Mouse (Mus musculus): ENCODE measurements around the gene Zcwpw1. TPM values are rescaled to one million over a fixed set of nuclear protein-coding genes. Genes with fewer than 3 reads are reported as not detected.

Zcwpw1 gene
- 0.81 TPM for polyA plus RNA-seq (2014; fragmentation: Illumina TruSeq; extraction: RNeasy Lipid Tissue Mini Kit (QIAGEN cat#74804); ENCODE audit: low read depth, low replicate concordance)

DNA sequence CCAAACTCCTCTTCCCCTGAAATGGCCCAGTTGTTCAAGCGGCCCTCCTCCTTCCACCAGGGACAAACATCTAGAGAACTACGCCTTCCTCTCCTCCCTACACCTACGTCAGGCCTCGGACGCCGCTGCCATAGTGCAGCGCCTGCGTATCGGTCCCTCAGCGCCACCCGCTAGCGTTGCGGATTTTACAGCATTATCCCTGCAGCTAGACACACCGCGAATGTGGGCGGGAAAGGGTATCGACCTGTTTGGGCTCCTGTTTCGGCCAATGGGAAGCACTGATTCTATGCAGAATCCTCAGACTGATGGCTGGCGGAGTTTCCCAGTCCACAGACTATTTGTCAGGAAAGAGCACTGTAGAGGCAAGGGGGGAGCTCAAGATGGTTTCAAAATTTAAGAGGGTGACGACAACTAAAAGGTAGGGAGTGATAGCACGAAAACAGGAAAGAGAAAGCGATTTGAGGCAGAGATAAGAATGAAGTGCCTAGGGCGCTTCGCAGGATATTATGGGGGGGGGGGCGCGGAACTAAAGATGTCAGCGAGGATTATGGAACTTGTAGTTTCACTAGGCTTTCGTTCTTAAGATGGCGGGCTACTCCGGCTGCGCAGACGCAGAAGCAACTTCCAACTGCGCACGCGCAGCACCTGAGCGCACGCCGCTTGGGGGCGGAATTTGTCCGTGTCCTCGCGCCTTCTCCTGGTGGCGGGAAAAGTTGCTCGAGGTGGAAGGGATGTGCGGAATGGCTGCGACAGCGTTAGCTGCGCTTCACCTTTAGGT, at the start of gene Zcwpw1, which contains the start of gene Mepce:
Gene Zcwpw1, plus strand, starts transcription at position 648 of the 778 bp plus-strand sequence.
Gene Mepce, minus strand, starts transcription at position 505 of the 778 bp plus-strand sequence.

GRCm38 (mm10) chr5:137741023-137741931, 46.3 kb upstream of the Zcwpw1 start, which contains the start of gene Nyap1:
Nyap1 (minus strand) TSS chr5:137741607.

DNA sequence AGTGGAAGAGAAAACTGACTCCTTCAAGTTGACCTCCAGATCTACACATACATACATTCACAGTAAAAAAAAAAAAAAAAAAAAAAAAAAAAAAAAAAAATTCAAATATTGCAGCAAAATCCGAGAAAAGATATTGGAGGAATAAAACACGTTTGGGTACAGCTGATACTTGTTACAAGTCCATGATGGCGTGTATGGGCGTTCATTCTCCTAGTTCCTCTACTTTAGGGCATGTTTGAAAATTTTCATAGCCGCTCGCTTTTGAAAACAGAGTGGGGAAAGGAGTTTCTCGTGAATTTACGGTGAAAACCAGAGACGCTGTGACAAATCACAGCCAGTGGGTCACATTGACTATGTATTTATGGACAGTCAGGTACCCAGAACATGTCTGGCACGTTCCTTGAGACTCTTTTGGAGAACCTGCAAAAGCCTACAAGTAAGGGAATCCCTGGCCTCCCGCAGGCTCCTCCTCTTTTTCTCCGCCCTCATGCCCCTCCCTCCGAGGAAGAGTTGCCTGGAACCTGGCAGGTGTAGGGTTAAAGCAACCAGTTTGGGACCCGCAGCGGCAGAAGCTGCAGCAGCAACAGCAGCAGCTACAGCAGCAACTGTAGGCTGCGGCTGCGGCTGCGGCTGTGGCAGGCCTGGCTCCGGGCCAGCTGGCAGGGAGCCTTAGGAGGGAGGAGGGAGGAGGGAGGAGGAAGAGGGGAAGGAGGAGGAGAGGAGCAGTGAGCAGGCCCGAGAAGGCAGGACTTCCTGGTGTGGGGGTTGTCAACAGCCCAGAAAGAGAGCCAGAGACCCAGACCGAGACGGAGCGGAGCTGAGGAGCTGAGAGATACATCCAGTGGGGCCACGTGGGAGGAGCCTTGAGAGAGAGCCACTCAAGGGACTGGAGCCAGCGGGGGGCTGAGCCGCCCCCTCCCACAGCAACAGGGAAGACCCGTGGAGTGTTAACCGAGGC, 42.1 kb upstream of the Zcwpw1 start, which contains the start of gene Tsc22d4:
Gene Tsc22d4, plus strand, starts transcription at position 517 of the 958 bp plus-strand sequence.

GRCm38 (mm10) chr5:137778635-137779034, 9.0 kb upstream of the Zcwpw1 start, which contains the start of gene Ppp1r35:
Ppp1r35 (plus strand) TSS chr5:137778849.

DNA sequence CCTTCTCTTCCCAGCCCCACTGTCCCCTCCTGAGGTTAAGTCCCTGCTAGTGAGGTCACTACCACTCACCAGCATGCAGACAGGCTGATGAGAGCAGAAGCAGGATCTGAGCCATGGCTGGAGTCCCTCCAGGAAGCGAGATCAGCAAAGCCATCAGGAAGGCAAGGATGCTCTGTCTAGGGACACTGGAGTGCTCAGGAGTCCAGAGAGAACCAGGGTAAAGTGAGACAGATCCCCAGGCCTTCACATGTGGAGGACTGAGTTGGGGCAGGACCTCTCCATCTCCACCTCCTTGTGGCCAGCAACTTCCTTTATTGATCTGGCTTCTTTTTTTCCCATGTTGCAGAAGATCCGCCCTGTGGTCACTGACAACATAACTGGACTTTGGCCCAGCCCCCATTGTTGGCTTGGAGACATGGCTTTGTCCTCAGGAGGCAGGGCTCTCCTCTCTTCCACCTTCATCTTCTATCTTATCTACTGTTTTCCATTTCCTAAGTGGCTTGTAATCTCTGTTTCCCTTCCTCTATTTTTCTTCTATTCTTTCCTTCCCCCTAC, 48.4 kb downstream of the Zcwpw1 start, which contains the start of gene Pilra:
Gene Pilra, minus strand, starts transcription at position 316 of the 555 bp plus-strand sequence.

DNA sequence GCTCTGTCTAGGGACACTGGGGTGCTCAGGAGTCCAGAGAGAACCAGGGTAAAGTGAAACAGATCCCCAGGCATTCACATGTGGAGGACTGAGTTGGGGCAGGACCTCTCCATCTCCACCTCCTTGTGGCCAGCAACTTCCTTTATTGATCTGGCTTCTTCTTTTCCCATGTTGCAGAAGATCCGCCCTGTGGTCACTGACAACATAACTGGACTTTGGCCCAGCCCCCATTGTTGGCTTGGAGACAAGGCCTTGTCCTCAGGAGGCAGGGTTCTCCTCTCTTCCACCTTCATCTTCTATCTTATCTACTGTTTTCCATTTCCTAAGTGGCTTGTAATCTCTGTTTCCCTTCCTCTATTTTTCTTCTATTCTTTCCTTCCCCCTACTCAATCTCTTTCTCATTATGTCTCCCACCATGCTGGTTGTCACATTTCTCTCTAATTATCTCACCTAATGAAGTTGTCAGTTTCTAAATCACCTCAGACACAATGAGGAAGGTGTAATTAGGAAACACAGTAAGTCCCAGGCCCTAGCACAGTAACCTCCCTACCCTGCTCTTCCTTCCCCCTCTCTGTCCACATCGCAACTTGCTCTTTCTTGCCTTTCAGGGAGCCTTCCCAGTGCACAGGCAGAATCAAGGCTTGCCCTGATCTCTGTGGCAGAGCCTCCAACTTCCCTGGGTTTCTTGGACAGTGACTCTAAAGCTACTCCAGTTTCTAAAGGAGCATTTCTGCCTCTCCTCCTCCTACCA, 70.5 kb downstream of the Zcwpw1 start, which contains the start of gene Pilrb1:
Gene Pilrb1, minus strand, starts transcription at position 147 of the 751 bp plus-strand sequence.

DNA sequence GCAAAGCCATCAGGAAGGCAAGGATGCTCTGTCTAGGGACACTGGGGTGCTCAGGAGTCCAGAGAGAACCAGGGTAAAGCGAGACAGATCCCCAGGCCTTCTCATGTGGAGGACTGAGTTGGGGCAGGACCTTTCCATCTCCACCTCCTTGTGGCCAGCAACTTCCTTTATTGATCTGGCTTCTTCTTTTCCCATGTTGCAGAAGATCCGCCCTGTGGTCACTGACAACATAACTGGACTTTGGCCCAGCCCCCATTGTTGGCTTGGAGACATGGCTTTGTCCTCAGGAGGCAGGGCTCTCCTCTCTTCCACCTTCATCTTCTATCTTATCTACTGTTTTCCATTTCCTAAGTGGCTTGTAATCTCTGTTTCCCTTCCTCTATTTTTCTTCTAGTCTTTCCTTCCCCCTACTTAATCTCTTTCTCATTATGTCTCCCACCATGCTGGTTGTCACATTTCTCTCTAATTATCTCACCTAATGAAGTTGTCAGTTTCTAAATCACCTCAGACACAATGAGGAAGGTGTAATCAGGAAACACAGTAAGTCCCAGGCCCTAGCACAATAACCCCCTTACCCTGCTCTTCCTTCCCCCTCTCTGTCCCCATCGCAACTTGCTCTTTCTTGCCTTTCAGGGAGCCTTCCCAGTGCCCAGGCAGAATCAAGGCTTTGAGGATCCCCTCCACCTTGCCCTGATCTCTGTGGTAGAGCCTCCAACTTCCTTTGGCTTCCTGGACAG, 84.2 kb downstream of the Zcwpw1 start, which contains the start of gene Pilrb2:
Gene Pilrb2, minus strand, starts transcription at position 172 of the 737 bp plus-strand sequence.

Other genes starting within 250 kb of the Zcwpw1 start
- gene Actl6b, start 234.3 kb upstream of the Zcwpw1 start, polyA plus RNA-seq (2014; fragmentation: Illumina TruSeq; extraction: RNeasy Lipid Tissue Mini Kit (QIAGEN cat#74804); ENCODE audit: low read depth, low replicate concordance), result not detected
- gene Tfr2, start 218.0 kb upstream of the Zcwpw1 start, polyA plus RNA-seq (2014; fragmentation: Illumina TruSeq; extraction: RNeasy Lipid Tissue Mini Kit (QIAGEN cat#74804); ENCODE audit: low read depth, low replicate concordance), result not detected
- gene Mospd3, start 186.7 kb upstream of the Zcwpw1 start, polyA plus RNA-seq (2014; fragmentation: Illumina TruSeq; extraction: RNeasy Lipid Tissue Mini Kit (QIAGEN cat#74804); ENCODE audit: low read depth, low replicate concordance), result 11.4 TPM
- 74.5 TPM for gene Pcolce, start 174.0 kb upstream of the Zcwpw1 start, polyA plus RNA-seq (2014; fragmentation: Illumina TruSeq; extraction: RNeasy Lipid Tissue Mini Kit (QIAGEN cat#74804); ENCODE audit: low read depth, low replicate concordance)
- gene Fbxo24, start 158.8 kb upstream of the Zcwpw1 start, polyA plus RNA-seq (2014; fragmentation: Illumina TruSeq; extraction: RNeasy Lipid Tissue Mini Kit (QIAGEN cat#74804); ENCODE audit: low read depth, low replicate concordance), result 0.21 TPM
- 12.7 TPM for gene Lrch4, start 158.7 kb upstream of the Zcwpw1 start, polyA plus RNA-seq (2014; fragmentation: Illumina TruSeq; extraction: RNeasy Lipid Tissue Mini Kit (QIAGEN cat#74804); ENCODE audit: low read depth, low replicate concordance)
- 10.8 TPM for gene Gm20605, start 158.6 kb upstream of the Zcwpw1 start, polyA plus RNA-seq (2014; fragmentation: Illumina TruSeq; extraction: RNeasy Lipid Tissue Mini Kit (QIAGEN cat#74804); ENCODE audit: low read depth, low replicate concordance)
- gene Sap25, start 146.5 kb upstream of the Zcwpw1 start, polyA plus RNA-seq (2014; fragmentation: Illumina TruSeq; extraction: RNeasy Lipid Tissue Mini Kit (QIAGEN cat#74804); ENCODE audit: low read depth, low replicate concordance), result 10.5 TPM
- 0.99 TPM for gene Irs3, start 142.1 kb upstream of the Zcwpw1 start, polyA plus RNA-seq (2014; fragmentation: Illumina TruSeq; extraction: RNeasy Lipid Tissue Mini Kit (QIAGEN cat#74804); ENCODE audit: low read depth, low replicate concordance)
- 10.5 TPM for gene Agfg2, start 103.1 kb upstream of the Zcwpw1 start, polyA plus RNA-seq (2014; fragmentation: Illumina TruSeq; extraction: RNeasy Lipid Tissue Mini Kit (QIAGEN cat#74804); ENCODE audit: low read depth, low replicate concordance)
- 1.2 TPM for gene Nyap1, start 46.2 kb upstream of the Zcwpw1 start, polyA plus RNA-seq (2014; fragmentation: Illumina TruSeq; extraction: RNeasy Lipid Tissue Mini Kit (QIAGEN cat#74804); ENCODE audit: low read depth, low replicate concordance)
- 177 TPM for gene Tsc22d4, start 42.1 kb upstream of the Zcwpw1 start, polyA plus RNA-seq (2014; fragmentation: Illumina TruSeq; extraction: RNeasy Lipid Tissue Mini Kit (QIAGEN cat#74804); ENCODE audit: low read depth, low replicate concordance)
- 8.7 TPM for gene Ppp1r35, start 8.9 kb upstream of the Zcwpw1 start, polyA plus RNA-seq (2014; fragmentation: Illumina TruSeq; extraction: RNeasy Lipid Tissue Mini Kit (QIAGEN cat#74804); ENCODE audit: low read depth, low replicate concordance)
- gene Mepce, start 143 bp upstream of the Zcwpw1 start, polyA plus RNA-seq (2014; fragmentation: Illumina TruSeq; extraction: RNeasy Lipid Tissue Mini Kit (QIAGEN cat#74804); ENCODE audit: low read depth, low replicate concordance), result 22.7 TPM
- gene Pilra, start 48.5 kb downstream of the Zcwpw1 start, polyA plus RNA-seq (2014; fragmentation: Illumina TruSeq; extraction: RNeasy Lipid Tissue Mini Kit (QIAGEN cat#74804); ENCODE audit: low read depth, low replicate concordance), result 0.97 TPM
- gene Pilrb1, start 70.3 kb downstream of the Zcwpw1 start, polyA plus RNA-seq (2014; fragmentation: Illumina TruSeq; extraction: RNeasy Lipid Tissue Mini Kit (QIAGEN cat#74804); ENCODE audit: low read depth, low replicate concordance), result 1.3 TPM
- gene Pilrb2, start 84.0 kb downstream of the Zcwpw1 start, polyA plus RNA-seq (2014; fragmentation: Illumina TruSeq; extraction: RNeasy Lipid Tissue Mini Kit (QIAGEN cat#74804); ENCODE audit: low read depth, low replicate concordance), result 1.0 TPM
- gene Cyp3a13, start 133.8 kb downstream of the Zcwpw1 start, polyA plus RNA-seq (2014; fragmentation: Illumina TruSeq; extraction: RNeasy Lipid Tissue Mini Kit (QIAGEN cat#74804); ENCODE audit: low read depth, low replicate concordance), result 0.16 TPM
- 0.21 TPM for gene Gjc3, start 175.3 kb downstream of the Zcwpw1 start, polyA plus RNA-seq (2014; fragmentation: Illumina TruSeq; extraction: RNeasy Lipid Tissue Mini Kit (QIAGEN cat#74804); ENCODE audit: low read depth, low replicate concordance)
- 1.7 TPM for gene Azgp1, start 193.7 kb downstream of the Zcwpw1 start, polyA plus RNA-seq (2014; fragmentation: Illumina TruSeq; extraction: RNeasy Lipid Tissue Mini Kit (QIAGEN cat#74804); ENCODE audit: low read depth, low replicate concordance)
- gene Smok3a, start 233.5 kb downstream of the Zcwpw1 start, polyA plus RNA-seq (2014; fragmentation: Illumina TruSeq; extraction: RNeasy Lipid Tissue Mini Kit (QIAGEN cat#74804); ENCODE audit: low read depth, low replicate concordance), result not detected
- not detected for gene Smok3b, start 233.6 kb downstream of the Zcwpw1 start, polyA plus RNA-seq (2014; fragmentation: Illumina TruSeq; extraction: RNeasy Lipid Tissue Mini Kit (QIAGEN cat#74804); ENCODE audit: low read depth, low replicate concordance)